Mouse (Mus musculus): ENCODE results near the gene Vamp2. TPM values are rescaled to one million over a fixed set of nuclear protein-coding genes. Genes with fewer than 3 reads are reported as not detected.

The Vamp2 gene
- polyA plus RNA-seq, 1 experiment from 2014 or later = 100 TPM

- H3K36me3 ChIP-seq = peaks cover 26% of the 10 kb centered on the region
- peak within 1 kb of the TSS; percentile 64 for H3K4me3 ChIP-seq
- H3K27ac ChIP-seq (ENCODE audit: poor library complexity, severe bottlenecking) = peak within 1 kb of the TSS; percentile 95
- peak within 1 kb of the TSS; percentile 95 for H3K4me2 ChIP-seq
- H3K27me3 ChIP-seq (replicated peaks) = no peaks in the 10 kb centered on the region
- WGBS = under 1% methylated on average over 37 of the region's 37 CpGs
- H3K4me1 ChIP-seq (replicated peaks) = peaks cover 57% of the 10 kb centered on the region
- peak within 1 kb of the TSS; percentile 79 for H3K9ac ChIP-seq
- H3K9me3 ChIP-seq (replicated peaks) = no peaks in the 10 kb centered on the region
- peak; percentile 90 for ATAC-seq (ENCODE audit: insufficient number of reproducible peaks, low FRiP score)
These were observed 6.6 kb downstream of the Vamp2 start, which contains the start of gene Per1 for GRCm38 (mm10) chr11:69094697-69095429. TSS of gene Per1 (plus strand) at chr11:69095217.

GRCm38 (mm10) chr11:69095511-69096231 is 7.4 kb downstream of the Vamp2 start:
- whole genome bisulfite sequencing = 3% methylated on average over 27 of the region's 27 CpGs
- Histone ChIP-seq H3K4me1 (replicated peaks) (peaks cover 56% of the 10 kb centered on the region), H3K4me2 (peak overlapping the region; percentile 95), H3K36me3 (peaks cover 21% of the 10 kb centered on the region), H3K9me3 (replicated peaks) (no peaks in the 10 kb centered on the region), H3K27me3 (replicated peaks) (no peaks in the 10 kb centered on the region), H3K9ac (peak overlapping the region; percentile 79), H3K4me3 (peak overlapping the region; percentile 64), H3K27ac (ENCODE audit: poor library complexity, severe bottlenecking) (peak overlapping the region; percentile 95)
- ATAC-seq (ENCODE audit: insufficient number of reproducible peaks, low FRiP score) = no peak

GRCm38 (mm10) chr11:69096360-69096986 is 8.2 kb downstream of the Vamp2 start:
- H3K4me2 ChIP-seq = peak overlapping the region; percentile 95
- peaks cover 56% of the 10 kb centered on the region for H3K4me1 ChIP-seq (replicated peaks)
- H3K36me3 ChIP-seq = peaks cover 21% of the 10 kb centered on the region
- 14% methylated on average over 9 of the region's 9 CpGs for WGBS
- ATAC-seq (ENCODE audit: insufficient number of reproducible peaks, low FRiP score) = no peak
- peak overlapping the region; percentile 79 for H3K9ac ChIP-seq
- H3K27ac ChIP-seq (ENCODE audit: poor library complexity, severe bottlenecking) = peak overlapping the region; percentile 95
- no peaks in the 10 kb centered on the region for H3K27me3 ChIP-seq (replicated peaks)
- no peaks in the 10 kb centered on the region for H3K9me3 ChIP-seq (replicated peaks)
- peak overlapping the region; percentile 64 for H3K4me3 ChIP-seq

- peak overlapping the region; percentile 66 for H3K9ac ChIP-seq
- peak overlapping the region; percentile 32 for H3K4me3 ChIP-seq
- H3K36me3 ChIP-seq = peaks cover 23% of the 10 kb centered on the region
- peak overlapping the region; percentile 95 for H3K27ac ChIP-seq (ENCODE audit: poor library complexity, severe bottlenecking)
- peaks cover 48% of the 10 kb centered on the region for H3K4me1 ChIP-seq (replicated peaks)
- WGBS = 2% methylated on average over 27 of the region's 29 CpGs
- no peaks in the 10 kb centered on the region for H3K27me3 ChIP-seq (replicated peaks)
- peak overlapping the region; percentile 95 for H3K4me2 ChIP-seq
- no peaks in the 10 kb centered on the region for H3K9me3 ChIP-seq (replicated peaks)
- peak; percentile 58 for ATAC-seq (ENCODE audit: insufficient number of reproducible peaks, low FRiP score)
These were observed 9.0 kb downstream of the Vamp2 start for GRCm38 (mm10) chr11:69096987-69097900.

- WGBS = 26% methylated on average over 8 of the region's 8 CpGs
- H3K36me3 ChIP-seq = peaks cover 27% of the 10 kb centered on the region
- H3K4me3 ChIP-seq = peak overlapping the region; percentile 56
- H3K9me3 ChIP-seq (replicated peaks) = no peaks in the 10 kb centered on the region
- H3K4me2 ChIP-seq = peak overlapping the region; percentile 95
- H3K27me3 ChIP-seq (replicated peaks) = no peaks in the 10 kb centered on the region
- peak overlapping the region; percentile 66 for H3K9ac ChIP-seq
- no peak for ATAC-seq (ENCODE audit: insufficient number of reproducible peaks, low FRiP score)
- peak overlapping the region; percentile 95 for H3K27ac ChIP-seq (ENCODE audit: poor library complexity, severe bottlenecking)
- H3K4me1 ChIP-seq (replicated peaks) = peaks cover 47% of the 10 kb centered on the region
These were observed 9.9 kb downstream of the Vamp2 start for GRCm38 (mm10) chr11:69098039-69098761.

- Histone ChIP-seq H3K4me3 (peak overlapping the region; percentile 56), H3K27ac (ENCODE audit: poor library complexity, severe bottlenecking) (peak overlapping the region; percentile 95), H3K27me3 (replicated peaks) (no peaks in the 10 kb centered on the region), H3K4me1 (replicated peaks) (peaks cover 47% of the 10 kb centered on the region), H3K36me3 (peaks cover 33% of the 10 kb centered on the region), H3K4me2 (peak overlapping the region; percentile 95), H3K9me3 (replicated peaks) (no peaks in the 10 kb centered on the region), H3K9ac (peak overlapping the region; percentile 78)
- peak; percentile 58 for ATAC-seq (ENCODE audit: insufficient number of reproducible peaks, low FRiP score)
- under 1% methylated on average over 19 of the region's 19 CpGs for WGBS
These were observed 10.4 kb downstream of the Vamp2 start for GRCm38 (mm10) chr11:69098762-69099091.

GRCm38 (mm10) chr11:69099177-69099914 is 11.1 kb downstream of the Vamp2 start:
- Histone ChIP-seq H3K9me3 (replicated peaks) (no peaks in the 10 kb centered on the region), H3K4me3 (peak overlapping the region; percentile 56), H3K4me2 (peak overlapping the region; percentile 95), H3K9ac (peak overlapping the region; percentile 78), H3K27me3 (replicated peaks) (no peaks in the 10 kb centered on the region), H3K36me3 (peaks cover 39% of the 10 kb centered on the region), H3K27ac (ENCODE audit: poor library complexity, severe bottlenecking) (peak overlapping the region; percentile 95), H3K4me1 (replicated peaks) (peaks cover 47% of the 10 kb centered on the region)
- ATAC-seq (ENCODE audit: insufficient number of reproducible peaks, low FRiP score) = no peak
- WGBS = under 1% methylated on average over 22 of the region's 22 CpGs

GRCm38 (mm10) chr11:69099915-69100345 is 11.6 kb downstream of the Vamp2 start:
- peaks cover 45% of the 10 kb centered on the region for H3K36me3 ChIP-seq
- H3K4me1 ChIP-seq (replicated peaks) = peaks cover 47% of the 10 kb centered on the region
- H3K27ac ChIP-seq (ENCODE audit: poor library complexity, severe bottlenecking) = peak overlapping the region; percentile 95
- under 1% methylated on average over 23 of the region's 23 CpGs for WGBS
- no peaks in the 10 kb centered on the region for H3K27me3 ChIP-seq (replicated peaks)
- no peaks in the 10 kb centered on the region for H3K9me3 ChIP-seq (replicated peaks)
- H3K4me2 ChIP-seq = peak overlapping the region; percentile 95
- H3K9ac ChIP-seq = peak overlapping the region; percentile 78
- ATAC-seq (ENCODE audit: insufficient number of reproducible peaks, low FRiP score) = peak; percentile 46
- peak overlapping the region; percentile 56 for H3K4me3 ChIP-seq

GRCm38 (mm10) chr11:69100639-69101360 is 12.5 kb downstream of the Vamp2 start:
- WGBS = 88% methylated on average over 20 of the region's 20 CpGs
- H3K36me3 ChIP-seq = peaks cover 53% of the 10 kb centered on the region

More at GRCm38 (mm10) chr11:69100639-69101360, 12.5 kb downstream of the Vamp2 start:
- H3K9me3 ChIP-seq (replicated peaks) = no peaks in the 10 kb centered on the region
- peaks cover 46% of the 10 kb centered on the region for H3K4me1 ChIP-seq (replicated peaks)
- H3K27me3 ChIP-seq (replicated peaks) = no peaks in the 10 kb centered on the region
- ATAC-seq (ENCODE audit: insufficient number of reproducible peaks, low FRiP score) = no peak
- H3K4me3 ChIP-seq = peak overlapping the region; percentile 56
- peak overlapping the region; percentile 95 for H3K27ac ChIP-seq (ENCODE audit: poor library complexity, severe bottlenecking)
- peak overlapping the region; percentile 78 for H3K9ac ChIP-seq
- H3K4me2 ChIP-seq = peak overlapping the region; percentile 95
